Mouse (Mus musculus): ENCODE results near the gene Slc22a2. TPM values are rescaled to one million over a fixed set of nuclear protein-coding genes. Genes with fewer than 3 reads are reported as not detected.
A peak's percentile ranks its signal among the peaks of the same experiment; 100 is the strongest.
"Not testable (repeated sequence)": the region's sequence is repeated elsewhere in the genome, so short reads cannot be mapped to it uniquely, and the experiment has no call there.

The Slc22a2 gene
- 0.38 and 0.54 TPM in 2 replicates for polyA plus RNA-seq (2012; rRNA removed)

- Histone ChIP-seq H3K4me3 (ENCODE audit: control insufficient read depth, insufficient read depth, low read length) (no peak within 1 kb of the TSS), H3K4me1 (replicated peaks; ENCODE audit: control insufficient read depth, insufficient read depth, low read length) (no peaks in the 10 kb centered on the region), H3K36me3 (ENCODE audit: control insufficient read depth, insufficient read depth, low read length) (no peaks in the 10 kb centered on the region), H3K27me3 (ENCODE audit: control insufficient read depth, insufficient read depth, low read length) (no peaks in the 10 kb centered on the region), H3K27ac (ENCODE audit: control insufficient read depth, insufficient read depth, low read length) (no peak within 1 kb of the TSS)
- TF ChIP-seq POLR2A (IDR thresholded peaks at IDR 0.05; ENCODE audit: control insufficient read depth, extremely low read depth, insufficient read depth, low read length, poor library complexity): no peak
- TF ChIP-seq CTCF (IDR thresholded peaks at IDR 0.05; ENCODE audit: borderline replicate concordance, control insufficient read depth, extremely low read depth, insufficient read depth, low read length, poor library complexity): no peak
- 86% methylated on average over 10 of the region's 10 CpGs for WGBS
- DNase-seq: no peak
These were observed at the start of gene Slc22a2 for GRCm38 (mm10) chr17:12583991-12584390. Gene Slc22a2, plus strand, starts transcription at chr17:12584132.

DNA sequence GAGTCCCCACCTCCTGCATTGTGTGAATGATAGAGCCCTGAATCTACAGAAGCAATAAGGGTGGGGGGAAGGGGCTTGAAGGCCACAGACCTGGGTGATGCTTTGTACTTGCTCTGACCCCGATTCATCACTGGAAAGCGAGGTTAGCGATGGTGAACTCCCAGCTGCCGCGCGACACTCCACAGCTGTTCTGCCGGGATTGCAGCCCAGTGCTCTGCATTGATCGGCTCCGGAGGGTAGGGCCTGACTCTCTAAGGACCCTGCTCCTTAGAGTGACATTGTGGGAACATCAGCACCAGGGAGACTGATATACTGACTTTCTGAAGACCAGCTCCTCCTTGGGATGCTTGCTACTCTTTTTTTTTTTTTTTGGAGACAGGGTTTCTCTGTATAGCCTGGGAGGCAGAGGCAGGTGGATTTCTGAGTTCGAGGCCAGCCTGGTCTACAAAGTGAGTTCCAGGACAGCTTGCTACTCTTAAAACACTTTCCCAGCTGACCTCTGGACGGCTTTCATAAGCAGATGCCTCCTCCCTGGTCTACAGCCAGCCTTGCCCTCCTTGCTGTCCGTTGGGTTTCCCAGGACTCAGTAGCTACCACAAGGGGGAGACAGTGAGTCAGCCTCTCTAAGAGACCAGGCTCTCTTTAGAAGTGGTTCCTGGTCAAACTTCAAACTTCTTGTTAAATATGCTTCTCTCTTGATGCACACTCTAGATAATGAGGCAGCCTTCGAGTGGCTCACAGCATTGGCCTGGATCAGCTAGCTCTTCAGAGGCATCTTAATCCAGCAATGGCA lies 49.4 kb upstream of the Slc22a2 start:
- DNase-seq: peak; percentile 66
- Histone ChIP-seq H3K4me1 (replicated peaks; ENCODE audit: control insufficient read depth, insufficient read depth, low read length) (no peaks in the 10 kb centered on the region), H3K27me3 (ENCODE audit: control insufficient read depth, insufficient read depth, low read length) (no peaks in the 10 kb centered on the region), H3K36me3 (ENCODE audit: control insufficient read depth, insufficient read depth, low read length) (no peaks in the 10 kb centered on the region), H3K27ac (ENCODE audit: control insufficient read depth, insufficient read depth, low read length) (no peak overlapping the region), H3K4me3 (ENCODE audit: control insufficient read depth, insufficient read depth, low read length) (no peak overlapping the region)
- WGBS: 70% methylated on average over 13 of the region's 13 CpGs
- TF ChIP-seq POLR2A (IDR thresholded peaks at IDR 0.05; ENCODE audit: control insufficient read depth, extremely low read depth, insufficient read depth, low read length, poor library complexity) (no peak), CTCF (IDR thresholded peaks at IDR 0.05; ENCODE audit: borderline replicate concordance, control insufficient read depth, extremely low read depth, insufficient read depth, low read length, poor library complexity) (peak; percentile 56; the same call in 1 of the 2 replicates)

- TF ChIP-seq CTCF (IDR thresholded peaks at IDR 0.05; ENCODE audit: borderline replicate concordance, control insufficient read depth, extremely low read depth, insufficient read depth, low read length, poor library complexity) (no peak), POLR2A (IDR thresholded peaks at IDR 0.05; ENCODE audit: control insufficient read depth, extremely low read depth, insufficient read depth, low read length, poor library complexity) (no peak)
- Histone ChIP-seq H3K4me1 (replicated peaks; ENCODE audit: control insufficient read depth, insufficient read depth, low read length) (no peaks in the 10 kb centered on the region), H3K36me3 (ENCODE audit: control insufficient read depth, insufficient read depth, low read length) (no peaks in the 10 kb centered on the region), H3K4me3 (ENCODE audit: control insufficient read depth, insufficient read depth, low read length) (no peak overlapping the region), H3K27me3 (ENCODE audit: control insufficient read depth, insufficient read depth, low read length) (no peaks in the 10 kb centered on the region), H3K27ac (ENCODE audit: control insufficient read depth, insufficient read depth, low read length) (no peak overlapping the region)
- DNase-seq: no peak
- 88% methylated on average over 4 of the region's 4 CpGs for WGBS
These were observed 21.7 kb upstream of the Slc22a2 start for GRCm38 (mm10) chr17:12562215-12562614.

- 93% methylated on average over 6 of the region's 6 CpGs for WGBS
- not testable (repeated sequence) for H3K4me1 ChIP-seq (replicated peaks; ENCODE audit: control insufficient read depth, insufficient read depth, low read length); DNase-seq; H3K27me3 ChIP-seq (ENCODE audit: control insufficient read depth, insufficient read depth, low read length); H3K36me3 ChIP-seq (ENCODE audit: control insufficient read depth, insufficient read depth, low read length); H3K4me3 ChIP-seq (ENCODE audit: control insufficient read depth, insufficient read depth, low read length); H3K27ac ChIP-seq (ENCODE audit: control insufficient read depth, insufficient read depth, low read length)
These were observed 19.4 kb upstream of the Slc22a2 start for GRCm38 (mm10) chr17:12564481-12565000.

DNA sequence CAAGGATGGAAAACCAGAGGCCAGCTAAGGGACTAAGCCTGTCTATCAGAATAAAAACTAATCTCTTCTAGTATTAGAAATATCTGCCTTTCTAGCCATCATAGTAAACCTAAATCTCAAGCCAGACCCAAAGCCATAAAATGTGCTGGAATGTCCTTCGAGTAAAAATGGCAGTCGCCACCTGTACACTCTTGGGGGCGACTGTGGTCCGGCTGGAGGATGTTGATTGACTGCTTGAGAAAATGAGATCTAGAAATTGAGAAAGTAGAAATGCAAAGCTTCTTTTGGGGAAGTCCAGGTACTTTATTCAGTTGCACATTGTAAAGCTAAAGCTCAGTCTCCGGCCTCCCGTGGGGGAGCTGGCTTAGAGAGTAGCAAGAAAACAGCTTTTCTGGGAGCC lies 18.5 kb upstream of the Slc22a2 start:
- Histone ChIP-seq H3K36me3 (ENCODE audit: control insufficient read depth, insufficient read depth, low read length) (no peaks in the 10 kb centered on the region), H3K4me3 (ENCODE audit: control insufficient read depth, insufficient read depth, low read length) (no peak overlapping the region), H3K4me1 (replicated peaks; ENCODE audit: control insufficient read depth, insufficient read depth, low read length) (no peaks in the 10 kb centered on the region), H3K27me3 (ENCODE audit: control insufficient read depth, insufficient read depth, low read length) (no peaks in the 10 kb centered on the region), H3K27ac (ENCODE audit: control insufficient read depth, insufficient read depth, low read length) (no peak overlapping the region)
- no peak for TF ChIP-seq CTCF (IDR thresholded peaks at IDR 0.05; ENCODE audit: borderline replicate concordance, control insufficient read depth, extremely low read depth, insufficient read depth, low read length, poor library complexity)
- TF ChIP-seq POLR2A (IDR thresholded peaks at IDR 0.05; ENCODE audit: control insufficient read depth, extremely low read depth, insufficient read depth, low read length, poor library complexity): no peak
- DNase-seq: no peak
- WGBS: 84% methylated on average over 6 of the region's 6 CpGs

GRCm38 (mm10) chr17:12571316-12571715 lies 12.6 kb upstream of the Slc22a2 start:
- no peak overlapping the region for H3K4me3 ChIP-seq (ENCODE audit: control insufficient read depth, insufficient read depth, low read length)

More at GRCm38 (mm10) chr17:12571316-12571715, 12.6 kb upstream of the Slc22a2 start:
- Histone ChIP-seq H3K27ac (ENCODE audit: control insufficient read depth, insufficient read depth, low read length) (no peak overlapping the region), H3K4me1 (replicated peaks; ENCODE audit: control insufficient read depth, insufficient read depth, low read length) (no peaks in the 10 kb centered on the region), H3K36me3 (ENCODE audit: control insufficient read depth, insufficient read depth, low read length) (no peaks in the 10 kb centered on the region), H3K27me3 (ENCODE audit: control insufficient read depth, insufficient read depth, low read length) (no peaks in the 10 kb centered on the region)
- DNase-seq: no peak
- TF ChIP-seq CTCF (IDR thresholded peaks at IDR 0.05; ENCODE audit: borderline replicate concordance, control insufficient read depth, extremely low read depth, insufficient read depth, low read length, poor library complexity) (no peak), POLR2A (IDR thresholded peaks at IDR 0.05; ENCODE audit: control insufficient read depth, extremely low read depth, insufficient read depth, low read length, poor library complexity) (no peak)
- 90% methylated on average over 6 of the region's 6 CpGs for WGBS
